Mouse (Mus musculus): Measurements from ENCODE around the gene Cntn6. TPM values are rescaled to one million over a fixed set of nuclear protein-coding genes. Genes with fewer than 3 reads are reported as not detected.

The Cntn6 gene
- polyA plus RNA-seq, 1 experiment from 2014 or later: 23.4 TPM

DNA sequence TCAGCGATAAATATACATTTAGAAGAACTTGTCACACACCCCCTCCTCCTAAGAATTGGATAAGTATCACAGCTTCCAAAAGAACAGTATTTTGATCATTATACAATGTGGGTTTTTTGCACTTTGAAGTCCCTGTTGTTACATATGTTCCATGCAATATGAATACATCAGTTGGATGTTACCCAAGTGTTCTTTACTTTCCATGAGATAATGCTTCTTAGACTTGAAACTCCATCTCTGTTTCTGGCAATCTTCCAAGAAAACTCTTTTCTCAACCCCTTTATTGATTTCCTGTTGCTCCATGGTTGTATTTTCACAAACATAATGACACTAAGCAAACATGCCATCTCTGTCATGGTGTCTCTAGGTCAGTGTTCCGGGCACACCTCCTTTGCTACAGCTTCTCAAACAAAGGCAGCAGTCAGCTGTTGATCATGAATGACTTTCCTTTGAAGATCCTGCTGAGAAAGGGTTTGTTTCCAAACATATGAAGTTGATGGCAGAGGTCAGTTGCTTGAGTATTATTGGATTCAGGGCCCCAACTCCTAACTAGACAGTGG, 108.3 kb downstream of the Cntn6 start:
- Histone ChIP-seq H3K4me1 (ENCODE audit: control insufficient read depth, insufficient read depth, low read length) (peaks cover 10% of the 10 kb centered on the region), H3K4me2 (ENCODE audit: low read depth, low read length) (no peak overlapping the region), H3K36me3 (ENCODE audit: control insufficient read depth, insufficient read depth, low read length) (no peaks in the 10 kb centered on the region), H3K4me3 (ENCODE audit: low read depth, low read length) (no peak overlapping the region), H3K9ac (replicated peaks; ENCODE audit: low read depth, low read length) (no peak overlapping the region), H3K27me3 (ENCODE audit: control insufficient read depth, insufficient read depth, low read length) (no peaks in the 10 kb centered on the region), H3K9me3 (ENCODE audit: control insufficient read depth, low read length) (no peaks in the 10 kb centered on the region), H3K27ac (ENCODE audit: low read depth, low read length) (no peak overlapping the region)
- 67% methylated on average over 2 of the region's 2 CpGs for WGBS
- no peak for ATAC-seq (ENCODE audit: low read depth)

DNA sequence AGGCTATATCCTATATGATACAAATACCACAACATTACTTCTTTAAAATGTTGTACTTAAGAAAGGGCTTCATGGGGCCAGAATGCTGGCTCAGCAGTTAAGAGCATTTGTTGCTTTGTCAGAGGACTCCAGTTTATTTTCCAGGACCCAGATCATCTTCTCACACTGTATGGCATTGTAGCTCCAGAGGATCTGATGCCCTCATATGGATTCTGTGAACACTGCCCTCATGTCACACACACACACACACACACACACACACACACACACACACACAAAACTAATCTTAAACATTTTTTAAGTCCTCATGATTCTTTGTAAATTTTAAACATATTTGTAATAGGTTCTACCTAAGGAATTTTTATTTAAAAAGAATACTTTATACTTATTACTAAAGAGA, 110.3 kb downstream of the Cntn6 start:
- Histone ChIP-seq H3K36me3 (ENCODE audit: control insufficient read depth, insufficient read depth, low read length) (no peaks in the 10 kb centered on the region), H3K9ac (replicated peaks; ENCODE audit: low read depth, low read length) (no peak overlapping the region), H3K4me3 (ENCODE audit: low read depth, low read length) (no peak overlapping the region), H3K4me1 (ENCODE audit: control insufficient read depth, insufficient read depth, low read length) (peaks cover 10% of the 10 kb centered on the region), H3K27ac (ENCODE audit: low read depth, low read length) (no peak overlapping the region), H3K27me3 (ENCODE audit: control insufficient read depth, insufficient read depth, low read length) (no peaks in the 10 kb centered on the region), H3K4me2 (ENCODE audit: low read depth, low read length) (no peak overlapping the region), H3K9me3 (ENCODE audit: control insufficient read depth, low read length) (no peaks in the 10 kb centered on the region)
- peak; percentile 52; the same call in 1 of the 2 replicates for ATAC-seq (ENCODE audit: low read depth)

GRCm38 (mm10) chr6:104603371-104603770, 110.8 kb downstream of the Cntn6 start:
- H3K27ac ChIP-seq (ENCODE audit: low read depth, low read length): peak overlapping the region; percentile 35; the same call in 1 of the 2 replicates

GRCm38 (mm10) chr6:104605214-104605613, 112.6 kb downstream of the Cntn6 start:
- Histone ChIP-seq H3K4me2 (ENCODE audit: low read depth, low read length) (no peak overlapping the region), H3K4me1 (ENCODE audit: control insufficient read depth, insufficient read depth, low read length) (peaks cover 10% of the 10 kb centered on the region), H3K4me3 (ENCODE audit: low read depth, low read length) (no peak overlapping the region), H3K27ac (ENCODE audit: low read depth, low read length) (no peak overlapping the region), H3K9ac (replicated peaks; ENCODE audit: low read depth, low read length) (no peak overlapping the region), H3K9me3 (ENCODE audit: control insufficient read depth, low read length) (no peaks in the 10 kb centered on the region), H3K36me3 (ENCODE audit: control insufficient read depth, insufficient read depth, low read length) (no peaks in the 10 kb centered on the region), H3K27me3 (ENCODE audit: control insufficient read depth, insufficient read depth, low read length) (no peaks in the 10 kb centered on the region)
- 35% methylated on average over 3 of the region's 3 CpGs for WGBS
- ATAC-seq (ENCODE audit: low read depth): no peak

More at GRCm38 (mm10) chr6:104603371-104603770, 110.8 kb downstream of the Cntn6 start:
- Histone ChIP-seq H3K4me3 (ENCODE audit: low read depth, low read length) (no peak overlapping the region), H3K4me1 (ENCODE audit: control insufficient read depth, insufficient read depth, low read length) (peaks cover 10% of the 10 kb centered on the region), H3K4me2 (ENCODE audit: low read depth, low read length) (no peak overlapping the region), H3K9ac (replicated peaks; ENCODE audit: low read depth, low read length) (no peak overlapping the region), H3K27me3 (ENCODE audit: control insufficient read depth, insufficient read depth, low read length) (no peaks in the 10 kb centered on the region), H3K36me3 (ENCODE audit: control insufficient read depth, insufficient read depth, low read length) (no peaks in the 10 kb centered on the region), H3K9me3 (ENCODE audit: control insufficient read depth, low read length) (no peaks in the 10 kb centered on the region)
- ATAC-seq (ENCODE audit: low read depth): peak; percentile 94
- WGBS: 10% methylated on average over 4 of the region's 4 CpGs

- H3K4me1 ChIP-seq (ENCODE audit: control insufficient read depth, insufficient read depth, low read length): no peaks in the 10 kb centered on the region
- no peak overlapping the region for H3K4me3 ChIP-seq (ENCODE audit: low read depth, low read length)
- H3K36me3 ChIP-seq (ENCODE audit: control insufficient read depth, insufficient read depth, low read length): no peaks in the 10 kb centered on the region
- H3K9me3 ChIP-seq (ENCODE audit: control insufficient read depth, low read length): no peaks in the 10 kb centered on the region
- H3K4me2 ChIP-seq (ENCODE audit: low read depth, low read length): no peak overlapping the region
- WGBS: 72% methylated on average over 3 of the region's 3 CpGs
- H3K27me3 ChIP-seq (ENCODE audit: control insufficient read depth, insufficient read depth, low read length): no peaks in the 10 kb centered on the region
- no peak for ATAC-seq (ENCODE audit: low read depth)
- H3K9ac ChIP-seq (replicated peaks; ENCODE audit: low read depth, low read length): no peak overlapping the region
- no peak overlapping the region for H3K27ac ChIP-seq (ENCODE audit: low read depth, low read length)
These were observed 160.9 kb downstream of the Cntn6 start for GRCm38 (mm10) chr6:104653518-104653917.

DNA sequence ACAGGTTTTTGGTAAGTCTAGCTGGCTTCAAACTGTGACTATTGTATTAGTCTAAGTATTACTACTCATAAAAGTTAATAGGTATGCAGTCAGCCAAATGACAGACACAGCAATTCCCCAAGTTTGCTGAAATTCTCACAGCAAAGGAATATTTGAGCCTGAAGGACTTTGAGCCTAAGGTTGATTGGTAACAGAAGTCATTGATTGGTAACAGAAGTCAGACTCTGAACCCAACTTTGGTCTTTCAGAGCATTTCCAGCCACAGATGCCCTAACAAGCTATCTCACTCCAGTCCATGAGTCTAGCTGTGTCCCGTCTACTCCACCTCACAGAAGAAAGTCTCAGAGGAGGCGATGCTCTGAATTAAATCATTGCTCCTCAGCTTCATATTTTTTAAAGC, 176.1 kb downstream of the Cntn6 start:
- no peak for ATAC-seq (ENCODE audit: low read depth)
- 98% methylated on average over 2 of the region's 2 CpGs for WGBS

DNA sequence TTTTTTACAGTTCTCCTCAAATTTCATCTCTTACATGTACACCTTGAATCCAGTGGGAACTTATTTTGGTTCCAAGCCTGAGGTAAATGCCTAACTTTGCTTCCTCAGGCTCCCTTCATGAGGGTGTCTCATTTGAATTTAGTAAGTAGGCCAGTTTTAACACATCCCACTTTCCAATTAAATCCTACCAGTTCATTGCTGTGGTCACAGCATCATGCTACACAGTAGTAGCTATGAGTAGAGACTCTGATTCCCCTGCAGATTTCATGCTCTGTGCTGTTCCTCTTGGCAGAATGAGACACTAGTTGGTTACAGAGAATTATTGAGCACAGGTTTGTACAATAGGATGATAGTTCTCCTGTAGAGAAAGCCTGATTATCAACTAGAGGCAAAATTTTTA, 181.7 kb downstream of the Cntn6 start:
- ATAC-seq (ENCODE audit: low read depth): no peak
- H3K27me3 ChIP-seq (ENCODE audit: control insufficient read depth, insufficient read depth, low read length): no peaks in the 10 kb centered on the region
- no peak overlapping the region for H3K27ac ChIP-seq (ENCODE audit: low read depth, low read length)
- H3K9ac ChIP-seq (replicated peaks; ENCODE audit: low read depth, low read length): no peak overlapping the region
- no peak overlapping the region for H3K4me2 ChIP-seq (ENCODE audit: low read depth, low read length)
- H3K4me1 ChIP-seq (ENCODE audit: control insufficient read depth, insufficient read depth, low read length): no peaks in the 10 kb centered on the region
- no peaks in the 10 kb centered on the region for H3K36me3 ChIP-seq (ENCODE audit: control insufficient read depth, insufficient read depth, low read length)
- H3K4me3 ChIP-seq (ENCODE audit: low read depth, low read length): no peak overlapping the region
- H3K9me3 ChIP-seq (ENCODE audit: control insufficient read depth, low read length): no peaks in the 10 kb centered on the region

More for the DNA sequence above, 176.1 kb downstream of the Cntn6 start:
- Histone ChIP-seq H3K4me2 (ENCODE audit: low read depth, low read length) (no peak overlapping the region), H3K9ac (replicated peaks; ENCODE audit: low read depth, low read length) (no peak overlapping the region), H3K36me3 (ENCODE audit: control insufficient read depth, insufficient read depth, low read length) (no peaks in the 10 kb centered on the region), H3K4me1 (ENCODE audit: control insufficient read depth, insufficient read depth, low read length) (no peaks in the 10 kb centered on the region), H3K27me3 (ENCODE audit: control insufficient read depth, insufficient read depth, low read length) (no peaks in the 10 kb centered on the region), H3K27ac (ENCODE audit: low read depth, low read length) (no peak overlapping the region), H3K4me3 (ENCODE audit: low read depth, low read length) (no peak overlapping the region), H3K9me3 (ENCODE audit: control insufficient read depth, low read length) (no peaks in the 10 kb centered on the region)

- ATAC-seq (ENCODE audit: low read depth): no peak
- Histone ChIP-seq H3K4me3 (ENCODE audit: low read depth, low read length) (no peak overlapping the region), H3K9ac (replicated peaks; ENCODE audit: low read depth, low read length) (no peak overlapping the region), H3K4me2 (ENCODE audit: low read depth, low read length) (no peak overlapping the region), H3K4me1 (ENCODE audit: control insufficient read depth, insufficient read depth, low read length) (no peaks in the 10 kb centered on the region), H3K27ac (ENCODE audit: low read depth, low read length) (no peak overlapping the region), H3K36me3 (ENCODE audit: control insufficient read depth, insufficient read depth, low read length) (no peaks in the 10 kb centered on the region), H3K9me3 (ENCODE audit: control insufficient read depth, low read length) (no peaks in the 10 kb centered on the region), H3K27me3 (ENCODE audit: control insufficient read depth, insufficient read depth, low read length) (no peaks in the 10 kb centered on the region)
- 98% methylated on average over 1 of the region's 1 CpGs for WGBS
These were observed 187.4 kb downstream of the Cntn6 start for GRCm38 (mm10) chr6:104679809-104680495.

- no peak overlapping the region for H3K27ac ChIP-seq (ENCODE audit: low read depth, low read length)
- H3K9me3 ChIP-seq (ENCODE audit: control insufficient read depth, low read length): no peaks in the 10 kb centered on the region
- ATAC-seq (ENCODE audit: low read depth): no peak
- H3K36me3 ChIP-seq (ENCODE audit: control insufficient read depth, insufficient read depth, low read length): no peaks in the 10 kb centered on the region
- 71% methylated on average over 3 of the region's 3 CpGs for WGBS
- no peak overlapping the region for H3K4me2 ChIP-seq (ENCODE audit: low read depth, low read length)
- H3K4me1 ChIP-seq (ENCODE audit: control insufficient read depth, insufficient read depth, low read length): no peaks in the 10 kb centered on the region
- H3K9ac ChIP-seq (replicated peaks; ENCODE audit: low read depth, low read length): no peak overlapping the region
- no peaks in the 10 kb centered on the region for H3K27me3 ChIP-seq (ENCODE audit: control insufficient read depth, insufficient read depth, low read length)
- no peak overlapping the region for H3K4me3 ChIP-seq (ENCODE audit: low read depth, low read length)
These were observed 195.4 kb downstream of the Cntn6 start for GRCm38 (mm10) chr6:104687980-104688379.
